Mouse (Mus musculus): Measurements from ENCODE around the gene Basp1.

DNA sequence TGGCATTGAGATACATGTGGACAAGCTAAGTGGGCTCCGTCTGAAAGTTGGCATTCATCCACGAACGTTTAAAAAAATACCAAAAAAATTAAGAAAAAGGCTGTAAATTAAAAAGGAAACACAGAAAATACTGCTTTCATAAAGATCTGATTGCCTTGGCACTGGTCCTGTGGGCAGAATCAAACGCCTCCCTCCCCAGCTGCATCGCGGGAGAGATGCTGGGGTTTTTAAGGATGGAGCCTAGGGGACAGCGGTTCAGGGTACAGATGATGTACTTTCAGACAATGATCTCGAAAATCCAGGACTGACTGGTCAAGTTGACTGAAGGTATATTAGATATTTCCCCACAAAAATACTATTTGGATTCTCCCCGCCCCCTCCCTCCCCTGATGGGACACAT lies 49.9 kb downstream of the Basp1 start:
- TF ChIP-seq POLR2A (IDR thresholded peaks at IDR 0.05; ENCODE audit: borderline replicate concordance, control insufficient read depth, low read depth, low read length) (no peak), CTCF (IDR thresholded peaks at IDR 0.05; ENCODE audit: control insufficient read depth, insufficient read depth, low read length) (no peak)
